Mouse (Mus musculus) monocyte, adult 59 days (primary cell): ENCODE data around the gene Scn1a. TPM values are rescaled to one million over a fixed set of nuclear protein-coding genes. Genes with fewer than 3 reads are reported as not detected.

Experiments
- total RNA-seq, 2 experiments: library from RNA; stranded (reverse); gene quantifications; one replicate each; pipeline ENCODE4 v1.2.4; 2023

Scn1a gene
- not detected for total RNA-seq

DNA sequence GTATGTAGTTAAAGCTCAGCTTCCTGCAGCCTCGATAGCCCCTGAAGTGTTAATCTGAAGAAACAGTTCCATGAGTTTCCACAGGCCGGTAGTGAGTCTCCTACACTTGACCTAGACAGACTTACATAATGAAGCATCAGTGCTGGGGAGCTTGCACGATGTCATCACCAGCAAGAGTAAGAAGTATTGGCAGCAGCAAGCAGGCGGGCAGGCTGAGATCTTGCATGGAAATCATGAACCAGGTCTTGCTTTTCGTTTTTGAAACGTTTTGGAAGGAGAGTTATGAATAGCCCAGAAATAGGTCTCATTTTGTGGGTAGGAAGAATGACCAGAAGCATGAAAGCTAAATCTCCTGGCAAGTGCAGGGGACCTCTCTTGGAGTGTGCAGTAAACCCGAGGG lies at the start of gene Scn1a:
Gene Scn1a, minus strand, starts transcription at position 130 of the 400 bp plus-strand sequence.

GRCm38 (mm10) chr2:66256220-66257131 lies 184.2 kb downstream of the Scn1a start, which contains the start of gene Ttc21b:
Gene Ttc21b, minus strand, starts transcription at chr2:66256617.

Other genes with a start within 250 kb of the Scn1a start
- gene Ttc21b, start 184.2 kb downstream of the Scn1a start, total RNA-seq = 1 to 10 TPM; 1.6 to 2.2 TPM
- gene Scn9a, start 194.1 kb upstream of the Scn1a start, total RNA-seq = not detected